Mouse (Mus musculus) liver, embryonic 12.5 days (tissue): ENCODE results near the gene Ift122. TPM values are rescaled to one million over a fixed set of nuclear protein-coding genes. Genes with fewer than 3 reads are reported as not detected.
"Not testable (repeated sequence)": the region's sequence is repeated elsewhere in the genome, so short reads cannot be mapped to it uniquely, and the experiment has no call there.

Source experiments
- ATAC-seq: fragments of 200-750 bp; cut with Nextera tagmentation; 2 replicates; pipeline ENCODE4 v1.8.0; 2017; ENCODE audit warnings: moderate number of reproducible peaks, mild to moderate bottlenecking, moderate library complexity
- H3K27ac ChIP-seq: fragments of 300-500 bp; sonication (generic); 2 replicates; pipeline ENCODE4 v1.5.1; 2016; ENCODE audit warnings: mild to moderate bottlenecking
- H3K27me3 ChIP-seq: fragments of 300-500 bp; sonication (generic); replicated peaks from 2 replicates; pipeline ENCODE4 v1.6.1; 2016; ENCODE audit warnings: mild to moderate bottlenecking, moderate library complexity
- H3K36me3 ChIP-seq: fragments of 300-500 bp; sonication (generic); 2 replicates; pipeline ENCODE4 v1.6.1; 2016; ENCODE audit warnings: mild to moderate bottlenecking, moderate library complexity
- H3K4me1 ChIP-seq: fragments of 300-500 bp; sonication (generic); 2 replicates; pipeline ENCODE4 v1.6.1; 2016
- H3K4me2 ChIP-seq: fragments of 300-500 bp; sonication (generic); 2 replicates; pipeline ENCODE4 v1.6.1; 2016; ENCODE audit warnings: mild to moderate bottlenecking, moderate library complexity
- H3K4me3 ChIP-seq: fragments of 300-500 bp; sonication (generic); 2 replicates; pipeline ENCODE4 v1.5.1; 2016; ENCODE audit warnings: mild to moderate bottlenecking, moderate library complexity
- H3K9ac ChIP-seq: fragments of 300-500 bp; sonication (generic); 2 replicates; pipeline ENCODE4 v1.6.1; 2016; ENCODE audit warnings: mild to moderate bottlenecking, moderate library complexity
- H3K9me3 ChIP-seq: fragments of 300-500 bp; sonication (generic); replicated peaks from 2 replicates; pipeline ENCODE4 v1.6.1; 2016; ENCODE audit warnings: mild to moderate bottlenecking, moderate library complexity
- WGBS: fragments of 180-500 bp; shearing (Covaris S2); methylation state at CpG from one replicate; pipeline ENCODE4 v1.1.7; 2016; ENCODE audit not compliant: insufficient replicate concordance; 5-methylcytosine and 5-hydroxymethylcytosine counted together
- polyA plus RNA-seq: library from polyadenylated mRNA; unstranded; fragments of >200 nt; fragmentation: Nextera tagmentation; extraction: Ambion mirVana; gene quantifications from 2 replicates; pipeline ENCODE4 v1.2.1, GENCODE M21; 2016

Ift122 gene
- polyA plus RNA-seq, 1 experiment from 2014 or later: 5.3 TPM

DNA sequence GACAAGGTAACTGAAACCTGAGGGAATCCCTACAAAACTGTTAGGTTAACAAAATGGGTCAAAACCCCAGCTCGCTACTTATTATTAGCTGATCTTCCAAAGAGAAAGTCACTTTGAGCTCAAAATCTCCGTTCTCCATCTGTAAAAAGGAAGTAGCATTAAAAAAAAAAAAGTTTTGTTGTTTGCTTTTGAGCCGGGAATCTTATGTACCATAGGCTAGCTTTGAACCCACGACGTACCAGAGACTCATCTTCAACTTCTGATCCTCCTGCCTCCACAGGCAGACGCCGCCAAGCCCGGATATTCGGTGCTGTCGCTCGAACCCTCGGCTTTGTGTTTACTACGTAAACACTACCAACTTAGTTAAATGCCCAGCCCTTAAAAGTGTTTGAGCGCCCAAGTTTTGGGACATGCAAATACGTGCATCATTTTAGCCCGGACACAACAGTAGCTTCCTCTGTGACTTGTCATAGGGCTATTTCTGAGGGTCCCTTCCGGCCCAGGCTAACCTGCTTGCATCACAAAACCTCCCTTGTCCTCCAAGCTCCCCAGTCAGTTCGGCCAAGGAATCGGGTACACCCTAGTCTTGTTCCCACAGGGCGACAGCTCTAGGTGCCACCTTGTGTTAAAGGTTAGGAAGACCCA, 702 bp upstream of the Ift122 start:
- peak overlapping the region; percentile 88 for H3K27ac ChIP-seq
- peak overlapping the region; percentile 84 for H3K4me2 ChIP-seq
- peaks cover 26% of the 10 kb centered on the region for H3K4me1 ChIP-seq
- peak overlapping the region; percentile 72 for H3K9ac ChIP-seq
- peak; percentile 71 for ATAC-seq
- no peaks in the 10 kb centered on the region for H3K27me3 ChIP-seq
- 5% methylated on average over 20 of the region's 20 CpGs for WGBS
- peak overlapping the region; percentile 75 for H3K4me3 ChIP-seq
- peaks cover 33% of the 10 kb centered on the region for H3K36me3 ChIP-seq
- no peaks in the 10 kb centered on the region for H3K9me3 ChIP-seq

DNA sequence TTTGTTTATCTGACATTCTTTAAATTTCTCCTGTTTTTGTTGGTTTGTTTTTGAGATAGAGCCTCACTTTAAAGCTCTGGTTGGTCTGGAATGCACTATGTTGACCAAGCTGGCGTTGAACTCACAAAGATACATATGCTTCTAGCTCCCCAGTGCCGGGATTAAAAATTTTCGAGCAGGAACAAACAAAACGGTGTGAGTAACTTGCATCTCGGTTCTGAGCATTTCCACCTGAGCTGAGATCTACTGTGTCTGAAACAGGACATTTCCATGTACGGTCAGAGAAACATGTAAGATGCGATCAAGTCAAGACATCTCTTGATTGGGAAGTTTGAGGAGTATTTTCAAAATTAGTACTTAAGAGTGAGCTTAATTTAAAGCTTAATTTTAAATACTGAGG, 715 bp downstream of the Ift122 start:
- H3K27ac ChIP-seq: peak overlapping the region; percentile 73
- peaks cover 32% of the 10 kb centered on the region for H3K4me1 ChIP-seq
- peaks cover 19% of the 10 kb centered on the region for H3K36me3 ChIP-seq
- peak overlapping the region; percentile 75 for H3K4me3 ChIP-seq
- ATAC-seq: no peak
- 49% methylated on average over 7 of the region's 7 CpGs for WGBS
- H3K4me2 ChIP-seq: peak overlapping the region; percentile 84
- no peaks in the 10 kb centered on the region for H3K9me3 ChIP-seq
- H3K9ac ChIP-seq: peak overlapping the region; percentile 68
- H3K27me3 ChIP-seq: no peaks in the 10 kb centered on the region

DNA sequence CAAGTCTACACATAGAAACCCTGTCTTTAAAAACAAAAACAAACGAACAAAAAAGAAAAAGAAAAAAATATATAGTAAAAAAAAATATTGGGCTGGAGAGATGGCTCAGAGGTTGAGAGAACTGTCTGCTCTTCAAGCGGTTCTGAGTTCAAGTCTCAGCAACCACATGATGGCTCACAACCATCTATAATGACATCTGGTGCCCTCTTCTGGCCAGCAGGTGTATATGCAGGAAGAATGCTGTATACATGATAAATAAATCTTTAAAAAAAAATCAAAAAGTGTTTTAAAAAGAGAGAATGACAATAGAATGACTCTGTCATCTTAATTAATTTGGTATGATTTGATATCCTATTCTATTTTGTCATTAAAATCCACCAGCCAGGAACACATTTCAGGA, 1.2 kb downstream of the Ift122 start:
- WGBS: 43% methylated on average over 2 of the region's 2 CpGs
- no peaks in the 10 kb centered on the region for H3K9me3 ChIP-seq
- H3K27me3 ChIP-seq: no peaks in the 10 kb centered on the region
- H3K4me2 ChIP-seq: no peak overlapping the region
- H3K4me1 ChIP-seq: peaks cover 35% of the 10 kb centered on the region
- H3K27ac ChIP-seq: no peak overlapping the region
- H3K9ac ChIP-seq: no peak overlapping the region
- H3K36me3 ChIP-seq: peaks cover 14% of the 10 kb centered on the region
- no peak for ATAC-seq
- no peak overlapping the region for H3K4me3 ChIP-seq

DNA sequence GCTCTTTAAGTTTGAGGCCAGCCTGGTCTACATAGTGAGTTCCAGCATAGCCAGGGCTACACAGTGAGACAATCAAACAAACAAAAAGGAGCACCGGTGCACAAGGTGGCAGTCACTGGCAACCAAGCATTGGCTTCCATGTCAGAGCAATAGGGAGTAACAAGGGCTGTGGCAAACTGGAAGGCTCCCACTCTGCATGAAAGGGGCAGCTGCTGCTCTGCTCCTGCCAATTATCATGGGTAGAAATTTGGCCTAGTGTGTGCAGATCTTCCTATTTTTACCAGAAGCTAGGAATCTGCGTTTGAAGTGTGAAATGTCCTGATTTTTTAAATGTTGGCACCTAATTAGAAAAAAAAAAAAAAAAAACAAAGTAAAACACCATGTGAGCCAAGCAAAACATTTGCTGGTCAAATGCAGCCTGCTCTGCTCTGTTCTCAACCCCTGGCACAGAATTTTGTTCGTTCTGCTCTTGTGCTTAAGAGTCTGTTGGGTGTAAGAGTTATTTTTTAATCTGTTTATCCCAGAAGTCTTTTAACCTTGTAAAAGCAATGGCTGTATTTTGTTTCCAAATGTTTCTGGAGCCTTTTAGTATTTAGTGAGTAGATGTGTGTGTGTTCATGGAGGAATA, 2.6 kb downstream of the Ift122 start:
- H3K9me3 ChIP-seq: no peaks in the 10 kb centered on the region
- H3K36me3 ChIP-seq: 0 out of 2 replicates have a peak, but pooled peaks cover 3% of the 10 kb centered on the region
- ATAC-seq: no peak
- no peak overlapping the region for H3K4me2 ChIP-seq
- 60% methylated on average over 3 of the region's 3 CpGs for WGBS
- no peak overlapping the region for H3K9ac ChIP-seq
- H3K4me3 ChIP-seq: no peak overlapping the region
- no peak overlapping the region for H3K27ac ChIP-seq
- no peaks in the 10 kb centered on the region for H3K27me3 ChIP-seq
- H3K4me1 ChIP-seq: peaks cover 37% of the 10 kb centered on the region

DNA sequence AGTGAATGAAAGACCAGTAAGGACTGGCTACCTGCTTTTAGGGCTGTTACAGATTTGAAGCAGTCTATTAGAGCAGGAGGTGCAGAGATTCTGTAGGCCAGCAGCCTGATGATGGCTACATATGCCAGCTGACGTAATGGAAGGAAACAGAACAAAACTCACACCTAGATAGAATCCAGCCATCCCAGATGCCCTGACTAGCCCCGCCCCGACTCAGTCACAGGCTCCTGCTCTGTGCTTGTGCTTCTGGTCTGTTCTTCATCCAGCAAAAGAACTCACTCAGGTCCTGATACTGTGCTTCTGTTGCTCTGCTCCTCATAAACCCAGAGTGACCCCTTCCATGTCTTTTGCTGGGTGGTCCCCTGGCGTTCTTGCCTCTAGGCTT, 3.1 kb downstream of the Ift122 start:
- peaks cover 32% of the 10 kb centered on the region for H3K4me1 ChIP-seq
- no peak overlapping the region for H3K9ac ChIP-seq
- 70% methylated on average over 4 of the region's 4 CpGs for WGBS
- no peak for ATAC-seq
- H3K4me2 ChIP-seq: no peak overlapping the region
- H3K27me3 ChIP-seq: no peaks in the 10 kb centered on the region
- no peak overlapping the region for H3K4me3 ChIP-seq
- H3K36me3 ChIP-seq: 0 out of 2 replicates have a peak, but pooled peaks cover 3% of the 10 kb centered on the region
- no peak overlapping the region for H3K27ac ChIP-seq
- no peaks in the 10 kb centered on the region for H3K9me3 ChIP-seq

DNA sequence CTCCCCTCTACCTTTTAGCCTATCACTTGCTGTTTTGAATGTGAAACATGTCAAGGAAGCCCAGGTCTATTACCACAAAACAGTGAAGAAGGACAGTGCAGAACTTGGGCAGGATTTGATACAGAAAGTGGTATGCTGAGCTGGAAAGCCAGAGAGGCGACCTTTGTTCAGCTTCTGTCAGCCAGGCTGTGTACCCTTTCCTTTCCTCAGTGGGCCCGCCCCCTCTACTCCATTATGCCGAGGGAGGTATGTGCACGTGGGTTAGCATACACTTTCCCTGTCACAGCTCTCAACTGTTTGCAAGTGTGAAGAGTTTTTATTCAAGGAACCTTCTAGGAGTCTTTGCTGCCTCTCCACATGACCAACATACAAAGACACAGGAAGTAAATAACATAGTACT, 6.0 kb downstream of the Ift122 start:
- Histone ChIP-seq H3K27me3 (no peaks in the 10 kb centered on the region), H3K4me2 (no peak overlapping the region), H3K4me1 (peaks cover 23% of the 10 kb centered on the region), H3K27ac (peak overlapping the region; percentile 60), H3K36me3 (no peaks in the 10 kb centered on the region), H3K9me3 (no peaks in the 10 kb centered on the region), H3K9ac (no peak overlapping the region), H3K4me3 (no peak overlapping the region)
- no peak for ATAC-seq
- WGBS: 34% methylated on average over 4 of the region's 4 CpGs

DNA sequence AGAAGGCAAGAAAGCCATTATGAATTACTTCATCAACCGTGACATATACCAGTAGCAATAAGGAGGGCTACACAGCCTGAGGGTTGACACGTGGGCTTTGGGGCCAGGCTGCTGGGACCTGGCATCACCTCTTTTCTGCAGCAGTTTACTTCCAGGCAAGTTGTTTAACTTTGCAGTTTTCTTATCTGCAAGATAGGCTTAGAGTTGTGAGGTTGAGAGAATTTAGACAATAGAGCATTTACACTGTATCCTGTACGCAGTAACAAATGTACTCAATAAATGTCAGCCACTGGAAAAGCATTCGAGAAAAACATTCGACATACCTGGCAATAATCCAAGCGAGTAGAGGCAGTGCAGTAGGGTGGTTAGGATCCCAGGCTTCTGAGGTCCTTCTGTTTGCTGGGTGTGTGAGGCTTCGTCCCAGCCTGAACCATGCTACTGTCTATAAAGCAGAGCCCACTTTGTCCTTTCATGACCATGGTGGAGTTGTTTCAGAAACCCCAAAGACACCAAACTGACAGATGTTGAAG, 6.8 kb downstream of the Ift122 start:
- no peak overlapping the region for H3K27ac ChIP-seq
- H3K4me2 ChIP-seq: no peak overlapping the region
- H3K4me3 ChIP-seq: no peak overlapping the region
- 60% methylated on average over 7 of the region's 7 CpGs for WGBS
- H3K27me3 ChIP-seq: no peaks in the 10 kb centered on the region
- no peak for ATAC-seq
- H3K36me3 ChIP-seq: no peaks in the 10 kb centered on the region
- H3K9ac ChIP-seq: no peak overlapping the region
- peaks cover 23% of the 10 kb centered on the region for H3K4me1 ChIP-seq
- no peaks in the 10 kb centered on the region for H3K9me3 ChIP-seq

DNA sequence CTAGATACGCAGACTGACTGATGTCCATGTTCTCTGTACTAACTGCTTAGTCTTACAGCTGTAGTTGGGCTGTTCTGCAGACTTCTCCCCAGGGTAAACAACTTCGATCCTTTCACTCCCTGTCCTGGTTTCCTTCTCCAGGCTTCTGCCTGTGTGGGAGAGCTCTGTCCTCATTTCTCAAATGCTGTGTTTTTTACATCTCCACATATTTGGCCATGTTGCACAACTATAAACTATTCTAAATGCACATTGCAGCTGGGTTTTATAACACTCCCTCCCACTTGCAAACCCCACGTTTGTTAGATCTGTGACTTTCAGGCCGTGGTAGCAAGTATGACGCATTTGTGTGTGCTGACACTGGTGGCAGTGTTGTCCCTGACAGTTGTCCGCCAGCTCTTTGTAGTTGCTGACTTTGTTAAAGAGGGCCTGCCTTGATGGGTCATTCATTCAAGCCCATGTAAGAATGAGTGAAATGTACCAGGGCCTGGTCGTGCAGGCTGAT, 10.1 kb downstream of the Ift122 start:
- no peaks in the 10 kb centered on the region for H3K27me3 ChIP-seq
- no peak overlapping the region for H3K4me2 ChIP-seq
- no peak for ATAC-seq
- H3K4me1 ChIP-seq: peaks cover 23% of the 10 kb centered on the region
- WGBS: 64% methylated on average over 7 of the region's 7 CpGs
- no peak overlapping the region for H3K27ac ChIP-seq
- no peaks in the 10 kb centered on the region for H3K36me3 ChIP-seq
- H3K9me3 ChIP-seq: no peaks in the 10 kb centered on the region
- H3K9ac ChIP-seq: no peak overlapping the region
- no peak overlapping the region for H3K4me3 ChIP-seq

DNA sequence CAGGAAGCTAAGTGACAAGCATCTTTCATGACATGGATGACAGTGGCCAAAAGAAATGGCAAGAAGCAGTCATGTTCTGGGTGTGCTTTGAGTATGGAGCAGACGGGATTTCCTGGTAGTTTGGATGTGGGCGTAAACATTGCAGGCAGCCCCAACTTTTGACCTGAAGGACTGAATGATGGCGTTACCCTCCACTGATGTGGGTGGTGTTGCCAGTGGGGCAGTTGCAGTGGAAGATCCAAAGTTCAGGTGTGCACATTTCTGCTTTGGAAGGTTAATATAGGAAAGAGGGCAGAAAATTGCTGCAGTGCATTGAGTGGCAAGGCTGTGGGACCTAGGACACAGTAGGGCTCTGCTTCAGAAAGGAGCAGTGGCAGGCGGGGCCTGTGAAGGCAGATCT, 12.0 kb downstream of the Ift122 start:
- Histone ChIP-seq H3K36me3 (no peaks in the 10 kb centered on the region), H3K9me3 (no peaks in the 10 kb centered on the region), H3K9ac (no peak overlapping the region), H3K27me3 (no peaks in the 10 kb centered on the region), H3K27ac (no peak overlapping the region), H3K4me2 (no peak overlapping the region), H3K4me1 (peaks cover 11% of the 10 kb centered on the region), H3K4me3 (no peak overlapping the region)
- 82% methylated on average over 4 of the region's 4 CpGs for WGBS
- ATAC-seq: no peak

DNA sequence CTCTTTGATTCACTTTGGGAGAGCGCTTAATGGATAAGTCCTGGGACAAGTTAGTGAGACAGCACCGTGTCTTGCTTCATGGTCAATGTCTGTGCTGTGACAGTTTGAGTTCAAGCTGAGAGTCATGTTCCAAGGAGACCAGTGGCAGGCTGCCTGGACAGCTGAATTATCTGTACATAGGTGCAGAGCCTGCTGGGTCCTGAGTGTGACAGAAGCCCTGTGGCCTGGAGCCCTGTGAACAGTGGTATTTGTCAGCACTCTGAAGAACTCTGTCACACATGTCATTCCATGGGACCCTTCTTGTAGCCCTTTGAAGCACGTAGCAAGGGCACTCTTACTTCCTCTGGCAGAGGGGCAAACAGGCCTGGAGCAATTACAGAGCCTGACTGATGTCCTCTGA, 13.9 kb downstream of the Ift122 start:
- not testable (repeated sequence) for H3K9ac ChIP-seq, H3K4me2 ChIP-seq, H3K36me3 ChIP-seq, ATAC-seq, H3K27ac ChIP-seq, H3K4me3 ChIP-seq, H3K27me3 ChIP-seq, H3K9me3 ChIP-seq
- WGBS: no CpG with 5 or more reads among the region's 3 CpGs
- H3K4me1 ChIP-seq: peaks cover 11% of the 10 kb centered on the region

DNA sequence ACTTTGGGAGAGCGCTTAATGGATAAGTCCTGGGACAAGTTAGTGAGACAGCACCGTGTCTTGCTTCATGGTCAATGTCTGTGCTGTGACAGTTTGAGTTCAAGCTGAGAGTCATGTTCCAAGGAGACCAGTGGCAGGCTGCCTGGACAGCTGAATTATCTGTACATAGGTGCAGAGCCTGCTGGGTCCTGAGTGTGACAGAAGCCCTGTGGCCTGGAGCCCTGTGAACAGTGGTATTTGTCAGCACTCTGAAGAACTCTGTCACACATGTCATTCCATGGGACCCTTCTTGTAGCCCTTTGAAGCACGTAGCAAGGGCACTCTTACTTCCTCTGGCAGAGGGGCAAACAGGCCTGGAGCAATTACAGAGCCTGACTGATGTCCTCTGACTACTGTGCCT, 18.0 kb downstream of the Ift122 start:
- H3K9ac ChIP-seq, H3K4me1 ChIP-seq, H3K9me3 ChIP-seq, H3K36me3 ChIP-seq, ATAC-seq, H3K4me3 ChIP-seq, H3K27me3 ChIP-seq, H3K4me2 ChIP-seq, H3K27ac ChIP-seq: not testable (repeated sequence)
- no CpG with 5 or more reads among the region's 3 CpGs for WGBS

DNA sequence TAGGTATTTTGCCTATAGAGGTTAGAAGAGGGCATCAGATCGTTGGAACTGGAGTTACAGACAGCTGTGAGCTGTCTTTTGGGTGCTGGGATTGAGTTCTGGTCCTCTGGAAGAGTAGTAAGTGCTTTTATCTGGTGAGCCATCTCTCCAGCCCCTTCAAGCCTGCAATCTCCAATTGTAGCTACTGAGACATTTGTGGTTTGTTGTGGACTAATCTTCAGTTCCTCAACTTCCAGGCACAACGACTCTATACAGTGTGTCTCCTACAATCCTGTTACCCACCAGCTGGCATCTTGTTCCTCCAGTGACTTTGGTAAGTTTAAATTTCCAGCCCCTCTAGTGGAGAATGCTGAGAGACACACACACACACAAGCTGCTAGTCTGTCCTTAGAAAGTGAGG, 24.0 kb downstream of the Ift122 start:
- no peaks in the 10 kb centered on the region for H3K36me3 ChIP-seq
- 23% methylated on average over 2 of the region's 2 CpGs for WGBS
- no peak for ATAC-seq
- H3K4me1 ChIP-seq: 0 out of 2 replicates have a peak, but pooled peaks cover 3% of the 10 kb centered on the region
- no peak overlapping the region for H3K9ac ChIP-seq
- H3K4me3 ChIP-seq: no peak overlapping the region
- no peaks in the 10 kb centered on the region for H3K27me3 ChIP-seq
- no peaks in the 10 kb centered on the region for H3K9me3 ChIP-seq
- H3K4me2 ChIP-seq: no peak overlapping the region
- H3K27ac ChIP-seq: no peak overlapping the region
